Mouse (Mus musculus) c-Kit-positive CD71-positive TER-119-negative erythroid progenitor cells, embryonic 14.5 days (primary cell): ENCODE data around the gene Tmcc1.

Source experiments
- DNase-seq: peaks from one replicate; pipeline ENCODE4 v3.0.0-alpha.2; 2013; ENCODE audit warnings: low read depth

Tmcc1 gene

DNA sequence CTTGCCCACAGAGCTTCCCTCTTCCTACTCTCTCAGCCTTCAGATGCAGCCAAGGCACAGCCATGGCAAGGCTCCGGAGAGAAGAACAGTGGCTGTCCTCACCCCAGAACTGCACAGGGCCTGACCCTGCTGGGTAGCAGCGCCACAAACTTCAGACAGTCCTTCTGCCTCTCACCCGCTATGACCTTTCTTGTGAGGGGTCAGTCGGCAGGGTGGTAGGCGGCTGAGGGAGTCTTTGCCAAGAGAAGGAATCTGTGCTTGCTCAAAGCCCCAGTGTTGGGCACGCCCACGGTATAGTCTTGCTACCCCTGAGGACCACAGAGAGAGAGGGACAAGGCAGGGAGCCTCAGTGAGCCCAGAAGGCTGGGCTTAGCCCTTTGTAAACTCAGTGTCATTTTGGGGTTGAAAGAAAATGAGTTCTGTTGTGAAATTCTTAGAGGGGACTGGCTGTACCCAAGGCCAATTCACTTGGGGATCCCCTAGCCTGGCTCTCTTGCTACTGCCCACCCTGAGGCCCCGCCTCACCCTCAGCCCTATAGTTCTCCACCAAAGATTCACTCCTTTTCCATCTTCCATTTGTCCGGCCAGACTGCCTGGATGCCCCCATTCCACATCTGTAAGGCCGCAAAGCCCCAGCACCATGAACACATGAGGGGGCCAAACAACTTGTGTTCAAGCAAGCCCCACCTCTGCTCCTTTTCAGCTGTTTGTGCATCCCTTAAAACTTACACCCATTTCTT is 201.2 kb downstream of the Tmcc1 start:
- no peak for DNase-seq

DNA sequence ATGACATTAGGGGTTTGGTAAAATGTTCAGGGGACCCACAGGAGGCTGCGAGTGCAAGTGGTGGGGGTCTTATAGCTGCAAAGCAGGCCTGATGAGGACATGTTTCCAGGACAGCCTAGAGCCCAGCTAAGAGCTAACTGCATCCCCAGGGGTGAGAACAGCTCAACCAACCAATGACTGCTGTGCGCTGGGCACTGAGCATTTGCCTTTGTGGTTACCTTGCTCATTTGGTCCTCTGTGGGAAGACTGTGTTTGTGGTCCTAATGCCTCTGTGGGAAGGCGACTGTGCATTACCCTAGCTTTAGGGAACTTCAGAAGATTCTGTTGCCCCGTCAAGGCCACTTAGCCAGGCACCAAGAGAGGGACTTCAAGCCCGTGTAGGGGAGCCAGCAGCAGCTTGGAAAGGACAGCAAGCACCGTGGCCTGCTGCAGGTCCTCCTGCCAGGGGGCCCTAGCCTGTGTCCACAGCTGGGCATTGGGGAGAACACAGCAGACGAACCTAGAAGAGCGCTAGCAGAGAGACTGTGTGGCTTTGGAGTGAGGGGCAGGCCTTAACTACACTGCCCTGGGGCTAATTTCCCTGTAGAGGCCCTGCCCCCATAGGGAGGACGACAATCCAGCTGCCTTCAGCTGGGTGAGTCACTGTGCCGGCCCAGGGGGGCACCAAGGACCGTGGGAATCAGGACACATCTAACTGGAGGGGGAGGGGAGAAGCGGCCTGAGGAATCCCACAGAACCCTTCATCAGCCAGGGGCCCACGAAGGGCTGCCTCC is 202.0 kb downstream of the Tmcc1 start:
- DNase-seq: no peak

DNA sequence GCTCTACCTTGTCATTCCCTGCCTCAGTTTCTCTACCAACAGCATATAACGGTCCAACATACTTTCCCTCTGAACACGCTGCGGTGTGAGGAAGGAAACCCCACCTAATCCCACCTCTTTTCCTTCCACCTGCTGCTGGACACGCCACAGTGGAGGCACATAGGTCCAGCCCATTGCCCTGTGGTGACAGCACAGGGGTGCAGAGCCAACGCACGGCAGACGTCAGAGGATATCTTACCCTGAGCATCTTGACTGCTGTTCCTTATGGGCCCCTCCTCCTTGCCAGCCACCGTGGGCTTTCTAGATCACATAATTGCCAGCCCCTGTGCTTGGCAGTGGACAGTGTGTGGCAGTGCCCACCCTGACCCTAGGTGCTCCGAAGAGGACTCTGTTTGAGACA is 202.8 kb downstream of the Tmcc1 start:
- DNase-seq: no peak

DNA sequence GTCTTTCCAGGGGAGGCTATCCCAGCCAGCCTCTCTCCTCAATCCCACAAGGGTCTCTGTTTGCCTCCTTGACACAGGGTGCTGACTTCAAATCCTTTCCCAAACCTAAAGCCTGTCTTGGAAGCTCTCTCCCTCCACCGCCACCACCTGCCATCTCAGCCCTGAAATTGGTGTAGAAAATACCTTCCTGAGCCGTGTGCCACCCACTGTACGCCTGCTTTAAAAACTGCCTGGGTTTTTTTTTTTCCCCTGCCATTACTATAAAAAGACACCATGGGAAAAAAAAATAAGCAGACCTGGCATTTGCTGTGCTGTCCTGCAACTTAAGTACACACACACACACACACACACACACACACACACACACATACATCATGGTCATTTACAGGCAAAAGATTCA is 203.2 kb downstream of the Tmcc1 start:
- no peak for DNase-seq

DNA sequence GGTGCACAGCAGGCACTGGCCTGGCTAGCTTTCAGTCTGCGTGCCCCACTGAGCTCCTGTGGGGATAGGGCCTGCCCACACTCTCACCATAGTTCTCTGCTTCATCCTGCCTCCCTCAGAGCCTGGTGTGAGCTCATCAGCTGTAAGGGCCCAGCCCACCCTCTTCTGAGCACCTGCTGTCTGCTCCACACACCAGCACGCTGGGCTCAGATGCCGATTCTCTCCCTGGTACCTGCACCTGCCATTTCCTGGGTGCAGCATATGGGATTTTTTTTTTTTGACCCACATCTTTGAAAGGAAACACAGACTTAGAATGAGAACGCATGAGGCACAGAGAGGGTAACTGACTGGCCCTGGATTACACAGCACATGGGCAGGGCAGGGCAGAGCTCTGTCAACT is 203.7 kb downstream of the Tmcc1 start:
- DNase-seq: no peak

DNA sequence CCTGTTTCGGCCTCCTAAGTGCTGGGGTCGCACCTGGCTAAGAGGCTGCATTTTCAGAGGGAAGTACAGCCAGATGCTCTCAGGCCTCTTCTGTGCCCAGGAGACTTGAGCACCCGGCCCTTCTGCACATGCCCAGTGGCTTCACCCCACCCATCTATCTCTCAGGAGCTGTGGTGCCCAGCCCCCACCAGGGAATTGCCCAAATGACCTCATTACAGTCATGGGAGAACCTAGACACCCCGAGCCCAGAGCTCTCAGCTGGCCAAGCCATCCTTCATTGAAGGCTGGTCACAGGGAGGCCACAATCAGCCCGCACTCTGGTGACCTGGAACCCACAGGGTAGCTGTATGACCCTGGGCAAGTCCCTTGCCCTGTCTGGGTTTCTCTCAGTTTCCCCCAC is 204.3 kb downstream of the Tmcc1 start:
- no peak for DNase-seq

DNA sequence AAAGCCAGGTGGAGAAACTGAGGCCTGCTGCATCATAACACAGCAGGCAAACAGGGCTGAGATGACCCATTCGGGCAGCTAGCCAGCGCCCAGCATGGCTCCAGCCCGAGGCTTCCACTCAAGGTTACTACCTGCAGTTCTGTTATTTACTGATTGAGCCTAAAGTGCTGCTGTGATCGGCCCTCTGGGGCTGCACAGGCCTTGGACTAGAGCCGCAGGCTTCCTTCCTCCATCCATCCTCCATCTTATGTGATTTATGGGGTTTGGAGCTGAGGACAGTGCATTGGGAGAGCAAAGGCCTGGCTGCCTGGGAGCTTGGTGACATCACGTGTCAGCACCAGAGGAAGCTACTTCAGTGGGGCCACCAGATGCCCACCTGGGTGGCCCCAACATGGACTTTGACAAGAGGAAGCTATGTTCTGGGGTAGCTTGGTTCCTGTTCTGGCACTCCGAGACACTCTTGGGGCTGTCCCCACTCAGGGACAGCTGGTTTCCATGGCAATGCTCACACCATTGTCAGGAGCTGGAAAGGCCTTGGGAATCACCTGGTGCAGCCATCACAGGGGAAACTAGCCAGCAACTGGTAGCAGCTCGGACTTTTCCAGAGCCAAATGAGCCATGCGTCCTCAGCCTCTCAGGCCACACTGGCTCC is 206.1 kb downstream of the Tmcc1 start:
- DNase-seq: no peak

DNA sequence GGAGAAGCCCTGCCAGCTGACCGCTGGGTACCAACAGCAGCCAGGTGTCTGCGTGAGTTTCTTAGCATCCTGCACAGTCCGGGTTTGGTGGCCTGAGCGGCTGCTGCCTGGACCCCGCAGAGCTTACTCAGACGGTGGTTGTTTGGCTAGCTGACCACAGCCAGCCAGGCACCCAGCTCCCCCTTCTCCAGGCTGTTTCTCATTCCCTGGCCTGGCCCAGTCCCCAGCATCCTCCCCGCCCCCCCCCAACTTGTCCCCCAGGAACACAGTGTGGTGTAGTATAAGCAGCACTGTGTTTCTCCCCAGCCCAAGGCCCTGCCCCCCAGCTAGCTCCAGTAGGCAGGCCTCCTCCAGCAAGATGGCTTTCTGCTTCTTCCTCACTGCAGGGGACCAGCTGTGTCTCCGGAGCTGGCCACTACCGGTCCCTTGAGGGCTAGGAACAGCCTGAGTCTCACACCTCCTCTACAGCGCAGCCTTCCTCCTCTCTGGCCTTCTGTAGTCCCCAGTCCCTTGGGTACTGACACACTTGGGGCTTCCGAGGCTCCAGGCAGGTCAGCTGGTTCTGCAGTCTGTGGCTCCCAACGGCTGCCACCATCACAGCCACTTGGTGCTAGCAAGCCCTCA is 206.7 kb downstream of the Tmcc1 start:
- no peak for DNase-seq

DNA sequence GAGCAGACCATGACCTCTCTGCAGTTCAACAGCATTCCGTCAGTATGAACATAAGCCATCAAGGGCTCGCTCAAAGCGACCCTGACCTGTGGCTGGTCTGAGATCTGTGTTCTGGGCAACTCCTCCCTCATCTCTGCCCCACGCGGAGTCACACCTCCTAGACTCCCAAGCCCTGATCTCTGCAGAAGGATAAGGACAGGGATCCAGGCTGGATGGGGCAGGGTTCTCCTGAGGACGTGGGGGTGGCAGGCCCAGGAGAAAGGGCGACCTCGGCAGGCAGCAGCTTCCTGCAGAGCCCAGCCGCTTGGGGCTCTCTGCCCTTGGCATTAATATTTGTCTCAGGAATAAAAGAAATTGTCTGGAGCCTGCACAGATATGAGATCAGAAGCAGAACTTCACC is 207.7 kb downstream of the Tmcc1 start:
- no peak for DNase-seq

DNA sequence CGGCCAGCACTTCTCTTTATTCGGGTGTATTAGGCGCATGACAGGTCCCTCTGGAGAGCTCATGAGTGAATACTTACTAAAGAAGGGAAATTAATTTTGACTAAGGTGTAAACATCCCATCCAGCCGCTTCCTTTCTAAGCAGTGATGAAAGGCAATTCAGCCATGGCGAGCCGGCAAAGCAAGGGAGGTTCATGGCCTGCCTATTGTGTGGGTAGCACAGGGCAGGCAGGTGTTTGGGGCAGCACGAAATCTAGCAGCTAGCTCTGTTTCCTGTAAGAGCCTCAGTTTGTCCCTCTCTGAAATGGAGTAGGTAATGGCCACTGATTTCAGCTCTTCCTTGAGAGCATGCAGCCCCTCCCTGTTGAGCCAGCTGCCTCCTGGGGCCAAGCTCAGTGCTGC is 208.7 kb downstream of the Tmcc1 start:
- DNase-seq: no peak

DNA sequence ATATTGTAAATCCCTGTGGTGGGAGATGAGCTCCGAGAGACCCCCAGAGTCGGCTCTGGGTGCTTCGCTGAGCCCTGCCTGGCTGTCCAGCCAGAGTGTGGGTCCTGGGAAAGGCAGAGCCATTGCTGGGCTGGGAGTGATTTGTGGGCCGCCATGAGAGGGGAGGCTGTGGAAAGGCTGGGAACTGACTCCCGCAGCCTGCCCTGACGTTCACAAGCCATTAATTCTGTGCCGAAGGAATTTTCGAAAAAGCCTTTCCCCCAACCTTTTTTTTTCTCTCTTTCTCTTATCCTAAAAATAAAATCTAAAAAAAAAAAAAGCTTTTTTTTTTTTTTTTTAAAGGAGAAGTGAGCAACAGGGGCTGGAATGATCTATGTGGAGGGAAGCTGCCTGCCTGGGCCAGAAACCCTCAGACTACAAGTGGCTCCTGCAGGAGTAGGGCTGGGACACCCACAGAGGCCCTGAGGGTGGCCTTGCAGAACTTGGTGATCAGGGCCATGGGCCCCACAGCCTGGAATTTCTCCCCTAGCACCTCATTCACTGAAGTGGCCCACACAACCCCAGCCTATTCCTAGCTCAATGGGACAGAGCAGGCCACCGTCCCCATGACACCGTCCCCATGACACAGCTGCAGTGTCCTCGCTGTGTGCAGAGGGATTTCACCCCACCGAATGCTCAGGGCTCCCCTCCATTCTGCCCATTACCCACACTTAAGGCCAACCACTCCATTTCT is 209.8 kb downstream of the Tmcc1 start:
- DNase-seq: no peak

DNA sequence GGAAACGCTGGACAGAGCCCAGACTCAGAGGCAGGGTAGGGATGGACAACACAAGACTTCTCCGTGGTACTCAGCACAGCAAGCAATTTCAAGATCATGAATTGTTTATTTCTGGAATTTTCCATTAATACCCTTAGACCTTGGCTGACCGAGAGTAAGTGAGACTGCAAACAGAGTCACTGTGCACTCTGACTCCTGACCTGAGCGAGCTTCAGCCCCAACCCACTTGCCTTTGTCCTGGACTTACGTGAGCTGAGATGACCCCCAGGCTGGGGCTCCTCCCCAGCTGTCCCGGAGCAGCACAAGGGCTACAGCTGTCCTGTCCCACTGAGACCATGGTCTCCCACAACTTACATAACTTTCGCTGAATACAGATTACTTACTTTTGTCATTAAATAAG is 210.4 kb downstream of the Tmcc1 start:
- DNase-seq: no peak

DNA sequence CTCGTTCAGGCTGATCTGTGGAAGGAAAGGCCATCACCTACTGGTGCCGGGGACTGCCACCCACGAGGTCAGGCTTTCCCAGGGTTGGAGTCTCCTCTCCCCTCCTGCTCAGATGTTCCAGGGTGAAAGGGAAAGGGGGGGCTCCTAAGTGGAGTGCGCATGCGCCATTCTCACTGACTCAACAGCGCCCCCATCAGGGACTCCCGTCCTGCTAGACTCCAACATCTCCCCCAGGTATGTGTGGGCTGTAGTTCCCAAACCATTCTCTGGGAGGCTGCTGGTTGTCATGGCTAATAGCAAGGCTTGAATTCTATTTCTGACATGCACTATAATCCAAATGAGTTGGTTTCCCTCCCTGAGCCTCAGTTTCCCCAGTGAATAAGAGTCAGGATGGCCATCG is 214.7 kb downstream of the Tmcc1 start:
- DNase-seq: no peak

DNA sequence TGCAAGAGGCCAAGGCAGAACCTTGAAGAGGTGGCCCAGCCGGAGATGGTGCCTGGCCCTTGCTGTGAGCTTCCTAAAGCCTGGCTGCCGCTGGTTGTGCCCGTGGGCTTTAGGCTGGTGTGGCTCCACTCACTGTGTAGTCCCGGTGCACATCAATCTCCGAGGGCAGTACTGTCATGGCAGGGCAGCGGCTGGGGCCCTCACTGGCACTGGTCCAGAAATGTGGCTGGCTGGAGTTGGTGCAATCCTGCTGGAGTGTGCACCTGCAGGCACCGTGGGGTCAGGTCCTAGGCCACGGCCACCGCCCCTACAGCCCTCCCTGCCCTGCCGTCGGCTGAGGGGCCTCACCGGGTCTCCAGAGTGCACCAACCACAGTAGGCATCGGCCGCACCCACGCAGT is 215.5 kb downstream of the Tmcc1 start:
- no peak for DNase-seq

DNA sequence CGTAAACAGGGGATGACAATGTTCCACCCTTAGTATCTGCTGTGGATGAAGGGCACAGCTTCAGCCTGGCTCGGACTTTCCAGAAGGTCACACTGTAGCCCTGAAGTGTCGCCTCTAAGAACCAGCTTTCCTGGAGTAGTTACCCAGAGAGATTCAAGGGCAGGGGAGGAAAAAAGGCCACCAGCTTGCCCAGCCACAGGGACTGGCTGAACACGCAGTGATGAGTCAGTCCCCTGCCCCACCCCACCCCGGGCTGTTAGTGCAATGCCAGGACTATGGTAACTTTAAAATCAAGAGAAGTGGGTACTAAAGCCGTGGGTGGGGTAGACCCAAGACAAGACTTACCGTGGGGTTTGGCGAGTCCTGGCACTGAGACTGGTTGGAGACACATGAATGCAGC is 217.7 kb downstream of the Tmcc1 start:
- DNase-seq: no peak

DNA sequence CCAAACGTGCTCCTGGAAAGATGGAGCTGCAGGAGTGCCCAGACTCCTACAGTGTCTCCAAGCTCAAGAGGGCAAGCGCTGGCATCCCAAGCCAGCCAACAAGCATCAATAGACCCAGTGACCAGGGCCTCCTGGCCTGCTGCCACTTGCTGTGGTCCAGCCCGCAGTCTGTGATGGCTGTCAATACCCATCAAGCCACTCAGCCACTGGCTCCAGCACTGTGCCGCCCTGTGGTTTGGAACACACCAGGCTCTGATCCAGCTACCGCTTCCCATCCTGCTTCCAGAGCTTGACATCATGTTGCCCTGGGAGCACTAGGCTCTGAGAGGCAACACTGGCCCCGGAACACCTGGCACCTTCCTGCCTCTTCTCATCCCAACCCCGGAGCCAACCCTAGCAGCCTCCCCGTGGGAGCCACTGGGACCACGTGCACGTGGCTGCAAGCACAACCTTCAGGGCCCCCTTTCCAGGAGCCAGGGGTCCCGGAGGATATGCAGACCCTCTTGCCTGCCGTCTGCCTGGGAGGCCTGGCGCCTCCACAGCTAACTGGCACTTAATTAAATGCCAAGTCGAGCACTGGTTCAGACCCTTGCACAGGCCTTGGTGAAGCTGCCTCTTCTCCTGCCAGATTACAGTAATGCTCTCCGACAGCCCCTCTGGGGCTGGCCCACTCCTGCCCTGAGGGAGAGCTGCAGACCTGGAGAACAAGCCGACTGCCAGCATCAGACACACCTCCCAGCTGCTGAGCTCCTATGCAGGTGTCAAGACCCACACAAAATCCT is 219.2 kb downstream of the Tmcc1 start:
- DNase-seq: no peak

DNA sequence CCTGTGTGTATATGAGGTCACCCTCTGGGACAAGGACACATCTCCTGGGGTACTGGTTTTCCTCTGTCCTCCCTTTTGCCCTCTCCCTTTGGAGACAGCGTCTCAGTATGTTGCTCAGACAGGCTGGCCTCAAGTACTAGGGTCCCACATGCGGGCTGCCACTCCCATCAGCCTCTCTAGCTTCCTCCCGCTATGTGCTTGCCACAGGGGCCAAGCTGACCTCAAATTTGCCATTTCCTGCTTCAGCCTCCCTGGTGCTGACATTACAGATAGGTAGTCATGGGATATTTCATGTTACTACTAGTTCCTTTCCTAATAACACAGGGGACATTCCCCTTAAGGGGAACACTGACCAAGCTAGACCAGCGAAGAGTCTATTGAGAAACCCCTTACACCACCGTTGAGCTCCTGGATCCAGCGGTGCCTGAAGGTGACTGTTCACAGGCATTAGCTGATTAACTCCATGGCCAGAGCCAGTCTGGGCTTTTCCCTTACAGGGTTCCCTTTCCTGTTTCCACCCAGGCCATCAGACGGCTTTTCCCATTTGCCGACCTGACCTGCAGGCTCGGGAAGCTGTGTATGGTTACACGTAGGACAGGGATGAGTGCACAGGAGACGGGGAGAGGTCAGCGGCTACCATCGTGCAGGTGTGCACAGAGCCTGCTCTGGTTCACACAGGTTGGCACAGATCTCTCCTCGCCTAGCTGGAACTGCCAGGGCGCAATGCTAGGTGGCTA is 220.0 kb downstream of the Tmcc1 start:
- no peak for DNase-seq

DNA sequence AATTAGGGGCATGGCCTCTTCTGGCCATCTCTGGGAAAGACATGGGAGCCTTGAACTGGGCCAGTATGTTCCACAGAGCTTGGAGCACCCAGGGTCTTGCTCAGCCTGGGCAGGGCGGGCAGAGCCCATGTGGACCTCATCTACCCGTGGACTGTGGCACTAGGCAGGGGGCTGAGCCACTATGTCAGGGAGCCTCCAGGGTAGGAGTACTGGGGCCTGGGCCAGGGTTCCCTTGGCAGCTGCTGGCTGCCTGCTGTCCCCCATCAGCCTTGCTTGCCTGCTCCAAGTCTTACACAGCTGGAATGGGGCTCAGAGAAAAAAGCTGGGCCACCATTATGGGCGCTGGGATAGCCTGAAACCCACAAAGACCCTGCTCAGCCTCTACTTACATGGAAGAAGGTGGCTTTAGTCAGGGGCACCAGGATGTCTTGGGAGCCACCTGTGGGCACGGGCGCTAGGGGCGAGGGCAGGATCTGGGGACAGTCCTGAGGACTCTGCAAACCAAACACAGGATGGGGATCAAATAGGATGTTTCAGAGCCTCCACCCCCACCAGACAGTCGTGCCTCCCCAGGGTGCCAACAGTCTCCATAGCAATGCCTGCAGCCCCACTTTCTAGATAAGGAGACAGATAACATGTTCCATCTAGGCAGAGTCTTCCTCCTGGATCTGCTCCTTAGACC is 221.1 kb downstream of the Tmcc1 start:
- DNase-seq: no peak

DNA sequence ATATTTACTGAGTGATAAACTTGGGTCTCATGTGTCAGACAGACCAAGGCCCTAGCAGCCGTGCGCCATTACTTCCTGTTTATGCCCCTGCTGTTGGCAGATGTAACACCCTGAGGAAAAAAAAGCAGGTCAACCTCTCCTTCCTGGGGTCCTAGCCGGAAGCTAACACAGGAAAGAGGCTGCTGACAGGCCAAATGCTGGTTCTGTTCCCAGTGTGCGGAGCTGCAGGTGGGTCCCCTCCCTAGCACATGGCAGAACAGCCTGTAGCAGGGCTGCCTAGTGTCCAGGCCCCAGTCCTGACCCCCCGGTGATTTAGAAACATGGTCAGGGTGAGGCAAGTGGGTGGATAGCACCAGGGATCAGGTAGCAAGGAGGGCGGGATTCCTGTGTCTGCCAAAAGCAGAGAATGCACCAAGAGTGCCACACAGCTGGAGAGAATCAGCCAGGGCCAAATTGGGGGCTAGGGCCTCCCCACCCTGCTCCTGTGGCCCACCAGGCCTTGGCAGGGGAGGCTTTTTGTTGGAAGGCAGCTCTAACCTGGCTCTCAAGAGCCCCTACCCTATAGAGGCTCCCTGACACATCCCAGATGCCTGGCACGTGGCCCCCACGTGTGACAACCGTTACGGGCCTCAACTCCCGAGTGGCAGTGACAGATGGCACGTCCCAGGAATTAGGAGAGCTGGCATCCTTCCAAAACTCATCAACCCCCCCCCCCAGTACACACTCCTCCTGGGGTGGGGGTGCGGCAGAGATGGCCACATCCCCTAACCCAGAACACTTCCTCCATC is 221.8 kb downstream of the Tmcc1 start:
- no peak for DNase-seq
